Mouse (Mus musculus): ENCODE measurements at regions not wholly inside any gene's neighbourhood (a gene's known extent, or its start where the extent isn't known, plus 50 kb on each side); places are given as distances from the start of the nearest gene placed in this dataset.
A peak's percentile ranks its signal among the peaks of the same experiment; 100 is the strongest.

- ATAC-seq (replicated peaks; ENCODE audit: low FRiP score), result no peak
Measured at GRCm38 (mm10) chr1:61387587-61387986, 251.0 kb upstream of the Pard3b start.

GRCm38 (mm10) chr1:61397796-61398195 lies 240.8 kb upstream of the Pard3b start:
- ATAC-seq (replicated peaks; ENCODE audit: low FRiP score), result no peak
- Histone ChIP-seq H3K9me3 (ENCODE audit: control insufficient read depth, low read length) (no peaks in the 10 kb centered on the region), H3K4me3 (ENCODE audit: low read depth, low read length) (no peak overlapping the region), H3K36me3 (ENCODE audit: control insufficient read depth, insufficient read depth, low read length) (no peaks in the 10 kb centered on the region), H3K4me2 (no peak overlapping the region), H3K9ac (ENCODE audit: low read depth, low read length) (no peak overlapping the region), H3K4me1 (replicated peaks; ENCODE audit: control insufficient read depth, insufficient read depth, low read length) (no peaks in the 10 kb centered on the region), H3K27me3 (replicated peaks; ENCODE audit: control insufficient read depth, insufficient read depth, low read length) (no peaks in the 10 kb centered on the region), H3K27ac (ENCODE audit: low read depth, low read length) (no peak overlapping the region)
- 65% methylated on average over 6 of the region's 6 CpGs for WGBS
- no peak for DNase-seq (ENCODE audit: low spot score)

More at GRCm38 (mm10) chr1:61387587-61387986, 251.0 kb upstream of the Pard3b start:
- no peak overlapping the region for H3K4me3 ChIP-seq (ENCODE audit: low read depth, low read length)
- no peaks in the 10 kb centered on the region for H3K9me3 ChIP-seq (ENCODE audit: control insufficient read depth, low read length)
- WGBS, result 45% methylated on average over 4 of the region's 4 CpGs
- no peak overlapping the region for H3K9ac ChIP-seq (ENCODE audit: low read depth, low read length)
- DNase-seq (ENCODE audit: low spot score), result no peak
- no peaks in the 10 kb centered on the region for H3K4me1 ChIP-seq (replicated peaks; ENCODE audit: control insufficient read depth, insufficient read depth, low read length)
- no peaks in the 10 kb centered on the region for H3K36me3 ChIP-seq (ENCODE audit: control insufficient read depth, insufficient read depth, low read length)
- no peaks in the 10 kb centered on the region for H3K27me3 ChIP-seq (replicated peaks; ENCODE audit: control insufficient read depth, insufficient read depth, low read length)
- H3K4me2 ChIP-seq, result no peak overlapping the region
- no peak overlapping the region for H3K27ac ChIP-seq (ENCODE audit: low read depth, low read length)

- Histone ChIP-seq H3K36me3 (ENCODE audit: control insufficient read depth, insufficient read depth, low read length) (no peaks in the 10 kb centered on the region), H3K4me2 (peak overlapping the region; percentile 48), H3K4me3 (ENCODE audit: low read depth, low read length) (no peak overlapping the region), H3K27ac (ENCODE audit: low read depth, low read length) (no peak overlapping the region), H3K9ac (ENCODE audit: low read depth, low read length) (no peak overlapping the region), H3K27me3 (replicated peaks; ENCODE audit: control insufficient read depth, insufficient read depth, low read length) (no peaks in the 10 kb centered on the region), H3K4me1 (replicated peaks; ENCODE audit: control insufficient read depth, insufficient read depth, low read length) (no peaks in the 10 kb centered on the region), H3K9me3 (ENCODE audit: control insufficient read depth, low read length) (no peaks in the 10 kb centered on the region)
- WGBS, result 39% methylated on average over 8 of the region's 8 CpGs
- no peak for ATAC-seq (replicated peaks; ENCODE audit: low FRiP score)
- DNase-seq (ENCODE audit: low spot score), result no peak
Measured at GRCm38 (mm10) chr1:61402339-61402738, 236.3 kb upstream of the Pard3b start.

GRCm38 (mm10) chr1:61407201-61407600 lies 231.4 kb upstream of the Pard3b start:
- Histone ChIP-seq H3K27me3 (replicated peaks; ENCODE audit: control insufficient read depth, insufficient read depth, low read length) (no peaks in the 10 kb centered on the region), H3K4me3 (ENCODE audit: low read depth, low read length) (no peak overlapping the region), H3K36me3 (ENCODE audit: control insufficient read depth, insufficient read depth, low read length) (no peaks in the 10 kb centered on the region), H3K4me1 (replicated peaks; ENCODE audit: control insufficient read depth, insufficient read depth, low read length) (no peaks in the 10 kb centered on the region), H3K4me2 (no peak overlapping the region), H3K9ac (ENCODE audit: low read depth, low read length) (no peak overlapping the region), H3K27ac (ENCODE audit: low read depth, low read length) (no peak overlapping the region), H3K9me3 (ENCODE audit: control insufficient read depth, low read length) (no peaks in the 10 kb centered on the region)
- DNase-seq (ENCODE audit: low spot score) (no peak), ATAC-seq (replicated peaks; ENCODE audit: low FRiP score) (no peak)
- WGBS, result 69% methylated on average over 9 of the region's 9 CpGs

GRCm38 (mm10) chr1:61414772-61415171 lies 223.9 kb upstream of the Pard3b start:
- H3K9me3 ChIP-seq (ENCODE audit: control insufficient read depth, low read length), result no peaks in the 10 kb centered on the region
- H3K4me2 ChIP-seq, result no peak overlapping the region
- ATAC-seq (replicated peaks; ENCODE audit: low FRiP score) (no peak), DNase-seq (ENCODE audit: low spot score) (no peak)
- WGBS, result 48% methylated on average over 2 of the region's 2 CpGs
- H3K27ac ChIP-seq (ENCODE audit: low read depth, low read length), result no peak overlapping the region
- 0 out of 2 replicates have a peak, but pooled peaks cover under 1% of the 10 kb centered on the region for H3K4me1 ChIP-seq (replicated peaks; ENCODE audit: control insufficient read depth, insufficient read depth, low read length)
- no peaks in the 10 kb centered on the region for H3K36me3 ChIP-seq (ENCODE audit: control insufficient read depth, insufficient read depth, low read length)
- no peaks in the 10 kb centered on the region for H3K27me3 ChIP-seq (replicated peaks; ENCODE audit: control insufficient read depth, insufficient read depth, low read length)
- H3K9ac ChIP-seq (ENCODE audit: low read depth, low read length), result no peak overlapping the region
- no peak overlapping the region for H3K4me3 ChIP-seq (ENCODE audit: low read depth, low read length)

- 84% methylated on average over 20 of the region's 20 CpGs for WGBS
- Histone ChIP-seq H3K9ac (ENCODE audit: low read depth, low read length) (no peak overlapping the region), H3K4me3 (ENCODE audit: low read depth, low read length) (no peak overlapping the region), H3K4me2 (no peak overlapping the region), H3K27ac (ENCODE audit: low read depth, low read length) (no peak overlapping the region), H3K36me3 (ENCODE audit: control insufficient read depth, insufficient read depth, low read length) (no peaks in the 10 kb centered on the region), H3K4me1 (replicated peaks; ENCODE audit: control insufficient read depth, insufficient read depth, low read length) (0 out of 2 replicates have a peak, but pooled peaks cover 3% of the 10 kb centered on the region), H3K9me3 (ENCODE audit: control insufficient read depth, low read length) (no peaks in the 10 kb centered on the region), H3K27me3 (replicated peaks; ENCODE audit: control insufficient read depth, insufficient read depth, low read length) (no peaks in the 10 kb centered on the region)
- ATAC-seq (replicated peaks; ENCODE audit: low FRiP score) (no peak), DNase-seq (ENCODE audit: low spot score) (no peak)
Measured at GRCm38 (mm10) chr1:61415426-61416195, 223.0 kb upstream of the Pard3b start.

- no peaks in the 10 kb centered on the region for H3K9me3 ChIP-seq (ENCODE audit: control insufficient read depth, low read length)
- 74% methylated on average over 5 of the region's 5 CpGs for WGBS
- H3K27me3 ChIP-seq (replicated peaks; ENCODE audit: control insufficient read depth, insufficient read depth, low read length), result no peaks in the 10 kb centered on the region
- H3K27ac ChIP-seq (ENCODE audit: low read depth, low read length), result no peak overlapping the region
- no peak overlapping the region for H3K4me2 ChIP-seq
- H3K36me3 ChIP-seq (ENCODE audit: control insufficient read depth, insufficient read depth, low read length), result no peaks in the 10 kb centered on the region
- no peak overlapping the region for H3K9ac ChIP-seq (ENCODE audit: low read depth, low read length)
- no peak overlapping the region for H3K4me3 ChIP-seq (ENCODE audit: low read depth, low read length)
- H3K4me1 ChIP-seq (replicated peaks; ENCODE audit: control insufficient read depth, insufficient read depth, low read length), result 0 out of 2 replicates have a peak, but pooled peaks cover 3% of the 10 kb centered on the region
- ATAC-seq (replicated peaks; ENCODE audit: low FRiP score) (no peak), DNase-seq (ENCODE audit: low spot score) (no peak)
Measured at GRCm38 (mm10) chr1:61418396-61418795, 220.2 kb upstream of the Pard3b start.

- no peak overlapping the region for H3K9ac ChIP-seq (ENCODE audit: low read depth, low read length)
- no peak overlapping the region for H3K27ac ChIP-seq (ENCODE audit: low read depth, low read length)
- H3K4me2 ChIP-seq, result no peak overlapping the region
- 45% methylated on average over 6 of the region's 6 CpGs for WGBS
- H3K27me3 ChIP-seq (replicated peaks; ENCODE audit: control insufficient read depth, insufficient read depth, low read length), result no peaks in the 10 kb centered on the region
- no peak for ATAC-seq (replicated peaks; ENCODE audit: low FRiP score)
- no peak overlapping the region for H3K4me3 ChIP-seq (ENCODE audit: low read depth, low read length)
- H3K4me1 ChIP-seq (replicated peaks; ENCODE audit: control insufficient read depth, insufficient read depth, low read length), result 0 out of 2 replicates have a peak, but pooled peaks cover 3% of the 10 kb centered on the region
- no peak for DNase-seq (ENCODE audit: low spot score)
- H3K9me3 ChIP-seq (ENCODE audit: control insufficient read depth, low read length), result no peaks in the 10 kb centered on the region
- no peaks in the 10 kb centered on the region for H3K36me3 ChIP-seq (ENCODE audit: control insufficient read depth, insufficient read depth, low read length)
Measured at GRCm38 (mm10) chr1:61419839-61420238, 218.8 kb upstream of the Pard3b start.

- DNase-seq (ENCODE audit: low spot score) (no peak), ATAC-seq (replicated peaks; ENCODE audit: low FRiP score) (no peak)
- Histone ChIP-seq H3K27me3 (replicated peaks; ENCODE audit: control insufficient read depth, insufficient read depth, low read length) (no peaks in the 10 kb centered on the region), H3K4me1 (replicated peaks; ENCODE audit: control insufficient read depth, insufficient read depth, low read length) (0 out of 2 replicates have a peak, but pooled peaks cover 3% of the 10 kb centered on the region), H3K36me3 (ENCODE audit: control insufficient read depth, insufficient read depth, low read length) (no peaks in the 10 kb centered on the region), H3K9me3 (ENCODE audit: control insufficient read depth, low read length) (no peaks in the 10 kb centered on the region), H3K27ac (ENCODE audit: low read depth, low read length) (no peak overlapping the region), H3K4me3 (ENCODE audit: low read depth, low read length) (no peak overlapping the region), H3K9ac (ENCODE audit: low read depth, low read length) (no peak overlapping the region), H3K4me2 (no peak overlapping the region)
Measured at GRCm38 (mm10) chr1:61423253-61423652, 215.4 kb upstream of the Pard3b start.
